Mouse (Mus musculus): ENCODE data around the gene Uchl4. TPM values are rescaled to one million over a fixed set of nuclear protein-coding genes. Genes with fewer than 3 reads are reported as not detected.
A peak's percentile ranks its signal among the peaks of the same experiment; 100 is the strongest.

Gene Uchl4
- polyA plus RNA-seq, 1 experiment from 2014 or later, result 1.8 TPM

- no peaks in the 10 kb centered on the region for H3K27me3 ChIP-seq (ENCODE audit: control insufficient read depth, insufficient read depth, low read length)
- H3K9ac ChIP-seq (ENCODE audit: low read length), result no peak overlapping the region
- no peak overlapping the region for H3K4me2 ChIP-seq (ENCODE audit: low read length)
- no peaks in the 10 kb centered on the region for H3K9me3 ChIP-seq (ENCODE audit: control insufficient read depth, low read length)
- no peak overlapping the region for H3K27ac ChIP-seq (replicated peaks in 1 of 2; ENCODE audit: control insufficient read depth in 1 of 2, insufficient read depth in 1 of 2, low read depth in 2 of 2, low read length in 2 of 2)
- ATAC-seq (ENCODE audit: insufficient number of reproducible peaks, insufficient read depth, low FRiP score, low read depth), result no peak
- 0 out of 4 replicates have a peak, but pooled peaks cover 0 to 1% of the 10 kb centered on the region in 2 experiments for H3K4me1 ChIP-seq (ENCODE audit: control insufficient read depth in 2 of 2, insufficient read depth in 2 of 2, low read length in 2 of 2)
- H3K36me3 ChIP-seq (ENCODE audit: control insufficient read depth, insufficient read depth, low read length), result peaks cover 57% of the 10 kb centered on the region
- H3K4me3 ChIP-seq (ENCODE audit: control insufficient read depth in 1 of 2, insufficient read depth in 1 of 2, low read depth in 1 of 2, low read length in 2 of 2), result no peak overlapping the region
Observed at GRCm38 (mm10) chr9:64202331-64202730, 32.7 kb upstream of the Uchl4 start.

GRCm38 (mm10) chr9:64202866-64203265 lies 32.1 kb upstream of the Uchl4 start:
- Histone ChIP-seq H3K27ac (replicated peaks in 1 of 2; ENCODE audit: control insufficient read depth in 1 of 2, insufficient read depth in 1 of 2, low read depth in 2 of 2, low read length in 2 of 2) (no peak overlapping the region), H3K27me3 (ENCODE audit: control insufficient read depth, insufficient read depth, low read length) (no peaks in the 10 kb centered on the region), H3K4me2 (ENCODE audit: low read length) (no peak overlapping the region), H3K9ac (ENCODE audit: low read length) (no peak overlapping the region), H3K4me3 (ENCODE audit: control insufficient read depth in 1 of 2, insufficient read depth in 1 of 2, low read depth in 1 of 2, low read length in 2 of 2) (no peak overlapping the region), H3K4me1 (ENCODE audit: control insufficient read depth in 2 of 2, insufficient read depth in 2 of 2, low read length in 2 of 2) (0 out of 4 replicates have a peak, but pooled peaks cover 0 to 4% of the 10 kb centered on the region in 2 experiments), H3K9me3 (ENCODE audit: control insufficient read depth, low read length) (no peaks in the 10 kb centered on the region), H3K36me3 (ENCODE audit: control insufficient read depth, insufficient read depth, low read length) (peaks cover 57% of the 10 kb centered on the region)
- ATAC-seq (ENCODE audit: insufficient number of reproducible peaks, insufficient read depth, low FRiP score, low read depth), result no peak

GRCm38 (mm10) chr9:64207509-64208084 lies 27.4 kb upstream of the Uchl4 start:
- H3K27me3 ChIP-seq (ENCODE audit: control insufficient read depth, insufficient read depth, low read length), result no peaks in the 10 kb centered on the region
- no peak overlapping the region for H3K4me2 ChIP-seq (ENCODE audit: low read length)
- WGBS, result 47% methylated on average over 3 of the region's 3 CpGs
- no peak overlapping the region for H3K9ac ChIP-seq (ENCODE audit: low read length)
- no peaks in the 10 kb centered on the region for H3K9me3 ChIP-seq (ENCODE audit: control insufficient read depth, low read length)
- 0 out of 4 replicates have a peak overlapping the region, but pooled peaks of 1 of the 2 experiments have one; percentile 16 for H3K27ac ChIP-seq (replicated peaks in 1 of 2; ENCODE audit: control insufficient read depth in 1 of 2, insufficient read depth in 1 of 2, low read depth in 2 of 2, low read length in 2 of 2)
- no peak for ATAC-seq (ENCODE audit: insufficient number of reproducible peaks, insufficient read depth, low FRiP score, low read depth)
- peaks cover 0 to 13% of the 10 kb centered on the region in 2 experiments; a peak in 2 of 4 replicates for H3K4me1 ChIP-seq (ENCODE audit: control insufficient read depth in 2 of 2, insufficient read depth in 2 of 2, low read length in 2 of 2)
- peaks cover 76% of the 10 kb centered on the region for H3K36me3 ChIP-seq (ENCODE audit: control insufficient read depth, insufficient read depth, low read length)
- H3K4me3 ChIP-seq (ENCODE audit: control insufficient read depth in 1 of 2, insufficient read depth in 1 of 2, low read depth in 1 of 2, low read length in 2 of 2), result no peak overlapping the region

- 91% methylated on average over 17 of the region's 17 CpGs for WGBS
- H3K4me1 ChIP-seq (ENCODE audit: control insufficient read depth in 2 of 2, insufficient read depth in 2 of 2, low read length in 2 of 2), result peaks cover 0 to 6% of the 10 kb centered on the region in 2 experiments; a peak in 2 of 4 replicates
- no peaks in the 10 kb centered on the region for H3K27me3 ChIP-seq (ENCODE audit: control insufficient read depth, insufficient read depth, low read length)
- H3K9ac ChIP-seq (ENCODE audit: low read length), result no peak overlapping the region
- no peak overlapping the region for H3K4me2 ChIP-seq (ENCODE audit: low read length)
- H3K36me3 ChIP-seq (ENCODE audit: control insufficient read depth, insufficient read depth, low read length), result peaks cover 39% of the 10 kb centered on the region
- ATAC-seq (ENCODE audit: insufficient number of reproducible peaks, insufficient read depth, low FRiP score, low read depth), result no peak
- no peak overlapping the region for H3K4me3 ChIP-seq (ENCODE audit: control insufficient read depth in 1 of 2, insufficient read depth in 1 of 2, low read depth in 1 of 2, low read length in 2 of 2)
- no peak overlapping the region for H3K27ac ChIP-seq (replicated peaks in 1 of 2; ENCODE audit: control insufficient read depth in 1 of 2, insufficient read depth in 1 of 2, low read depth in 2 of 2, low read length in 2 of 2)
- H3K9me3 ChIP-seq (ENCODE audit: control insufficient read depth, low read length), result no peaks in the 10 kb centered on the region
Observed at GRCm38 (mm10) chr9:64214452-64214851, 20.5 kb upstream of the Uchl4 start.

GRCm38 (mm10) chr9:64216090-64216489 lies 18.9 kb upstream of the Uchl4 start:
- Histone ChIP-seq H3K4me2 (ENCODE audit: low read length) (no peak overlapping the region), H3K4me3 (ENCODE audit: control insufficient read depth in 1 of 2, insufficient read depth in 1 of 2, low read depth in 1 of 2, low read length in 2 of 2) (no peak overlapping the region), H3K27me3 (ENCODE audit: control insufficient read depth, insufficient read depth, low read length) (no peaks in the 10 kb centered on the region), H3K36me3 (ENCODE audit: control insufficient read depth, insufficient read depth, low read length) (peaks cover 27% of the 10 kb centered on the region), H3K9ac (ENCODE audit: low read length) (no peak overlapping the region), H3K27ac (replicated peaks in 1 of 2; ENCODE audit: control insufficient read depth in 1 of 2, insufficient read depth in 1 of 2, low read depth in 2 of 2, low read length in 2 of 2) (no peak overlapping the region), H3K9me3 (ENCODE audit: control insufficient read depth, low read length) (no peaks in the 10 kb centered on the region), H3K4me1 (ENCODE audit: control insufficient read depth in 2 of 2, insufficient read depth in 2 of 2, low read length in 2 of 2) (peaks cover 0 to 12% of the 10 kb centered on the region in 2 experiments; a peak in 2 of 4 replicates)
- no peak for ATAC-seq (ENCODE audit: insufficient number of reproducible peaks, insufficient read depth, low FRiP score, low read depth)
- WGBS, result 62% methylated on average over 4 of the region's 4 CpGs

- no peaks in the 10 kb centered on the region for H3K9me3 ChIP-seq (ENCODE audit: control insufficient read depth, low read length)
- ATAC-seq (ENCODE audit: insufficient number of reproducible peaks, insufficient read depth, low FRiP score, low read depth), result no peak
- H3K9ac ChIP-seq (ENCODE audit: low read length), result no peak overlapping the region
- H3K4me3 ChIP-seq (ENCODE audit: control insufficient read depth in 1 of 2, insufficient read depth in 1 of 2, low read depth in 1 of 2, low read length in 2 of 2), result no peak overlapping the region
- no peak overlapping the region for H3K27ac ChIP-seq (replicated peaks in 1 of 2; ENCODE audit: control insufficient read depth in 1 of 2, insufficient read depth in 1 of 2, low read depth in 2 of 2, low read length in 2 of 2)
- H3K27me3 ChIP-seq (ENCODE audit: control insufficient read depth, insufficient read depth, low read length), result no peaks in the 10 kb centered on the region
- H3K36me3 ChIP-seq (ENCODE audit: control insufficient read depth, insufficient read depth, low read length), result peaks cover 22% of the 10 kb centered on the region
- H3K4me1 ChIP-seq (ENCODE audit: control insufficient read depth in 2 of 2, insufficient read depth in 2 of 2, low read length in 2 of 2), result peaks cover 0 to 12% of the 10 kb centered on the region in 2 experiments; a peak in 2 of 4 replicates
- no peak overlapping the region for H3K4me2 ChIP-seq (ENCODE audit: low read length)
- WGBS, result 84% methylated on average over 2 of the region's 2 CpGs
Observed at GRCm38 (mm10) chr9:64216641-64217040, 18.4 kb upstream of the Uchl4 start.

GRCm38 (mm10) chr9:64217887-64218286 lies 17.1 kb upstream of the Uchl4 start:
- Histone ChIP-seq H3K4me1 (ENCODE audit: control insufficient read depth in 2 of 2, insufficient read depth in 2 of 2, low read length in 2 of 2) (peaks cover 0 to 12% of the 10 kb centered on the region in 2 experiments; a peak in 2 of 4 replicates), H3K27me3 (ENCODE audit: control insufficient read depth, insufficient read depth, low read length) (no peaks in the 10 kb centered on the region), H3K27ac (replicated peaks in 1 of 2; ENCODE audit: control insufficient read depth in 1 of 2, insufficient read depth in 1 of 2, low read depth in 2 of 2, low read length in 2 of 2) (no peak overlapping the region), H3K9me3 (ENCODE audit: control insufficient read depth, low read length) (no peaks in the 10 kb centered on the region), H3K36me3 (ENCODE audit: control insufficient read depth, insufficient read depth, low read length) (peaks cover 10% of the 10 kb centered on the region), H3K4me3 (ENCODE audit: control insufficient read depth in 1 of 2, insufficient read depth in 1 of 2, low read depth in 1 of 2, low read length in 2 of 2) (no peak overlapping the region), H3K9ac (ENCODE audit: low read length) (no peak overlapping the region), H3K4me2 (ENCODE audit: low read length) (no peak overlapping the region)
- ATAC-seq (ENCODE audit: insufficient number of reproducible peaks, insufficient read depth, low FRiP score, low read depth), result no peak

GRCm38 (mm10) chr9:64219305-64219704 lies 15.7 kb upstream of the Uchl4 start:
- no peak overlapping the region for H3K27ac ChIP-seq (replicated peaks in 1 of 2; ENCODE audit: control insufficient read depth in 1 of 2, insufficient read depth in 1 of 2, low read depth in 2 of 2, low read length in 2 of 2)
- no peak overlapping the region for H3K9ac ChIP-seq (ENCODE audit: low read length)
- H3K4me1 ChIP-seq (ENCODE audit: control insufficient read depth in 2 of 2, insufficient read depth in 2 of 2, low read length in 2 of 2), result peaks cover 0 to 12% of the 10 kb centered on the region in 2 experiments; a peak in 2 of 4 replicates
- H3K4me3 ChIP-seq (ENCODE audit: control insufficient read depth in 1 of 2, insufficient read depth in 1 of 2, low read depth in 1 of 2, low read length in 2 of 2), result no peak overlapping the region
- no peak overlapping the region for H3K4me2 ChIP-seq (ENCODE audit: low read length)
- no peaks in the 10 kb centered on the region for H3K9me3 ChIP-seq (ENCODE audit: control insufficient read depth, low read length)
- ATAC-seq (ENCODE audit: insufficient number of reproducible peaks, insufficient read depth, low FRiP score, low read depth), result no peak
- H3K36me3 ChIP-seq (ENCODE audit: control insufficient read depth, insufficient read depth, low read length), result no peaks in the 10 kb centered on the region
- H3K27me3 ChIP-seq (ENCODE audit: control insufficient read depth, insufficient read depth, low read length), result no peaks in the 10 kb centered on the region
- 85% methylated on average over 1 of the region's 1 CpGs for WGBS
